Mouse (Mus musculus) midbrain, embryonic 15.5 days (tissue): ENCODE measurements at regions not wholly inside any gene's neighbourhood (a gene's known extent, or its start where the extent isn't known, plus 50 kb on each side); places are given as distances from the start of the nearest gene placed in this dataset.

ENCODE experiments used
- ATAC-seq: fragments of 200-750 bp; cut with Nextera tagmentation; replicated peaks from 2 replicates; pipeline ENCODE4 v1.8.0; 2017; ENCODE audit warnings: moderate TSS enrichment
- H3K27ac ChIP-seq: fragments of 300-500 bp; sonication (generic); 2 replicates; pipeline ENCODE4 v1.5.1; 2015; ENCODE audit warnings: mild to moderate bottlenecking, inconsistent platforms
- H3K27me3 ChIP-seq: fragments of 300-500 bp; sonication (generic); replicated peaks from 2 replicates; pipeline ENCODE4 v1.6.1; 2015; ENCODE audit warnings: inconsistent platforms
- H3K36me3 ChIP-seq: fragments of 300-500 bp; sonication (generic); replicated peaks from 2 replicates; pipeline ENCODE4 v1.6.1; 2015; ENCODE audit warnings: inconsistent platforms
- H3K4me1 ChIP-seq: fragments of 300-500 bp; sonication (generic); 2 replicates; pipeline ENCODE4 v1.6.1; 2015; ENCODE audit warnings: inconsistent platforms
- H3K4me2 ChIP-seq: fragments of 300-500 bp; sonication (generic); 2 replicates; pipeline ENCODE4 v1.6.1; 2015; ENCODE audit warnings: inconsistent platforms, mild to moderate bottlenecking, moderate library complexity
- H3K4me3 ChIP-seq: fragments of 300-500 bp; sonication (generic); 2 replicates; pipeline ENCODE4 v1.5.1; 2015; ENCODE audit warnings: mild to moderate bottlenecking, inconsistent platforms
- H3K9ac ChIP-seq: fragments of 300-500 bp; sonication (generic); 2 replicates; pipeline ENCODE4 v1.6.1; 2015; ENCODE audit warnings: mild to moderate bottlenecking, inconsistent platforms
- H3K9me3 ChIP-seq: fragments of 300-500 bp; sonication (generic); 2 replicates; pipeline ENCODE4 v1.6.1; 2016; ENCODE audit warnings: inconsistent platforms
- WGBS: fragments of 180-500 bp; shearing (Covaris S2); methylation state at CpG from one replicate; pipeline ENCODE4 v1.1.7; 2015; ENCODE audit warnings: mixed read lengths; 5-methylcytosine and 5-hydroxymethylcytosine counted together

GRCm38 (mm10) chr4:56161257-56161594, 578.6 kb upstream of the Gm26657 start:
- no peaks in the 10 kb centered on the region for H3K27me3 ChIP-seq
- WGBS = 22% methylated on average over 3 of the region's 3 CpGs
- H3K4me2 ChIP-seq = no peak overlapping the region
- H3K4me1 ChIP-seq = peaks cover 7% of the 10 kb centered on the region
- H3K9ac ChIP-seq = no peak overlapping the region
- no peaks in the 10 kb centered on the region for H3K9me3 ChIP-seq
- H3K27ac ChIP-seq = no peak overlapping the region
- no peak overlapping the region for H3K4me3 ChIP-seq
- no peaks in the 10 kb centered on the region for H3K36me3 ChIP-seq
- 0 out of 2 replicates have a peak, but pooled peaks have one; percentile 3 for ATAC-seq

GRCm38 (mm10) chr4:56160551-56161256, 579.2 kb upstream of the Gm26657 start:
- Histone ChIP-seq H3K9me3 (no peaks in the 10 kb centered on the region), H3K9ac (no peak overlapping the region), H3K4me3 (no peak overlapping the region), H3K27me3 (no peaks in the 10 kb centered on the region), H3K4me1 (peaks cover 7% of the 10 kb centered on the region), H3K4me2 (no peak overlapping the region), H3K36me3 (no peaks in the 10 kb centered on the region), H3K27ac (peak overlapping the region; percentile 4; the same call in 1 of the 2 replicates)
- peak; percentile 70; the same call in 1 of the 2 replicates for ATAC-seq
- WGBS = 48% methylated on average over 13 of the region's 13 CpGs

GRCm38 (mm10) chr4:56157521-56158065, 582.3 kb upstream of the Gm26657 start:
- Histone ChIP-seq H3K27me3 (no peaks in the 10 kb centered on the region), H3K4me3 (no peak overlapping the region), H3K4me2 (no peak overlapping the region), H3K36me3 (no peaks in the 10 kb centered on the region), H3K9ac (no peak overlapping the region), H3K27ac (no peak overlapping the region), H3K4me1 (peaks cover 7% of the 10 kb centered on the region), H3K9me3 (no peaks in the 10 kb centered on the region)
- ATAC-seq = no peak
- 88% methylated on average over 3 of the region's 3 CpGs for WGBS

GRCm38 (mm10) chr4:56150716-56151115, 589.2 kb upstream of the Gm26657 start:
- Histone ChIP-seq H3K9ac (no peak overlapping the region), H3K4me3 (no peak overlapping the region), H3K9me3 (no peaks in the 10 kb centered on the region), H3K4me2 (no peak overlapping the region), H3K4me1 (no peaks in the 10 kb centered on the region), H3K27me3 (no peaks in the 10 kb centered on the region), H3K36me3 (no peaks in the 10 kb centered on the region), H3K27ac (no peak overlapping the region)
- no peak for ATAC-seq
- 97% methylated on average over 1 of the region's 1 CpGs for WGBS

- Histone ChIP-seq H3K27me3 (no peaks in the 10 kb centered on the region), H3K9ac (no peak overlapping the region), H3K9me3 (no peaks in the 10 kb centered on the region), H3K4me3 (no peak overlapping the region), H3K36me3 (no peaks in the 10 kb centered on the region), H3K4me2 (no peak overlapping the region), H3K27ac (no peak overlapping the region), H3K4me1 (no peaks in the 10 kb centered on the region)
- peak; percentile 42; the same call in 1 of the 2 replicates for ATAC-seq
- 49% methylated on average over 2 of the region's 2 CpGs for WGBS
Measured at GRCm38 (mm10) chr4:56143827-56144226, 596.0 kb upstream of the Gm26657 start.

- no peak for ATAC-seq
- WGBS = 73% methylated on average over 3 of the region's 3 CpGs
- no peaks in the 10 kb centered on the region for H3K27me3 ChIP-seq
- H3K9me3 ChIP-seq = no peaks in the 10 kb centered on the region
- H3K9ac ChIP-seq = no peak overlapping the region
- H3K4me2 ChIP-seq = no peak overlapping the region
- no peak overlapping the region for H3K27ac ChIP-seq
- no peaks in the 10 kb centered on the region for H3K36me3 ChIP-seq
- no peak overlapping the region for H3K4me3 ChIP-seq
- no peaks in the 10 kb centered on the region for H3K4me1 ChIP-seq
Measured at GRCm38 (mm10) chr4:56136837-56137236, 603.0 kb upstream of the Gm26657 start.

- Histone ChIP-seq H3K36me3 (no peaks in the 10 kb centered on the region), H3K9me3 (no peaks in the 10 kb centered on the region), H3K27ac (no peak overlapping the region), H3K4me2 (no peak overlapping the region), H3K4me3 (no peak overlapping the region), H3K27me3 (no peaks in the 10 kb centered on the region), H3K9ac (no peak overlapping the region), H3K4me1 (no peaks in the 10 kb centered on the region)
- ATAC-seq = no peak
- 88% methylated on average over 5 of the region's 5 CpGs for WGBS
Measured at GRCm38 (mm10) chr4:56134350-56134749, 602.1 kb upstream of the Klf4 start.

- H3K4me2 ChIP-seq = no peak overlapping the region
- no peak overlapping the region for H3K27ac ChIP-seq
- no peaks in the 10 kb centered on the region for H3K9me3 ChIP-seq
- no peak overlapping the region for H3K4me3 ChIP-seq
- no peak overlapping the region for H3K9ac ChIP-seq
- H3K4me1 ChIP-seq = no peaks in the 10 kb centered on the region
- peak; percentile 66; the same call in 1 of the 2 replicates for ATAC-seq
- no peaks in the 10 kb centered on the region for H3K36me3 ChIP-seq
- 40% methylated on average over 8 of the region's 8 CpGs for WGBS
- H3K27me3 ChIP-seq = no peaks in the 10 kb centered on the region
Measured at GRCm38 (mm10) chr4:56127730-56128482, 595.6 kb upstream of the Klf4 start.

GRCm38 (mm10) chr4:56124515-56124914, 592.2 kb upstream of the Klf4 start:
- Histone ChIP-seq H3K9me3 (no peaks in the 10 kb centered on the region), H3K4me1 (no peaks in the 10 kb centered on the region), H3K27ac (no peak overlapping the region), H3K4me3 (no peak overlapping the region), H3K4me2 (no peak overlapping the region), H3K36me3 (no peaks in the 10 kb centered on the region), H3K9ac (no peak overlapping the region), H3K27me3 (no peaks in the 10 kb centered on the region)
- no peak for ATAC-seq

GRCm38 (mm10) chr4:56122198-56122597, 589.9 kb upstream of the Klf4 start:
- H3K36me3 ChIP-seq = no peaks in the 10 kb centered on the region
- no peak overlapping the region for H3K27ac ChIP-seq
- no peak overlapping the region for H3K4me3 ChIP-seq
- 94% methylated on average over 5 of the region's 5 CpGs for WGBS
- no peaks in the 10 kb centered on the region for H3K4me1 ChIP-seq
- H3K9me3 ChIP-seq = no peaks in the 10 kb centered on the region
- ATAC-seq = no peak
- no peak overlapping the region for H3K9ac ChIP-seq
- H3K4me2 ChIP-seq = no peak overlapping the region
- H3K27me3 ChIP-seq = no peaks in the 10 kb centered on the region

- Histone ChIP-seq H3K36me3 (no peaks in the 10 kb centered on the region), H3K4me3 (no peak overlapping the region), H3K9me3 (no peaks in the 10 kb centered on the region), H3K4me1 (no peaks in the 10 kb centered on the region), H3K27me3 (no peaks in the 10 kb centered on the region), H3K27ac (no peak overlapping the region), H3K4me2 (no peak overlapping the region), H3K9ac (no peak overlapping the region)
- ATAC-seq = no peak
- WGBS = 87% methylated on average over 5 of the region's 5 CpGs
Measured at GRCm38 (mm10) chr4:56121664-56122063, 589.4 kb upstream of the Klf4 start.

GRCm38 (mm10) chr4:56120357-56120756, 588.1 kb upstream of the Klf4 start:
- 91% methylated on average over 11 of the region's 11 CpGs for WGBS
- Histone ChIP-seq H3K9ac (no peak overlapping the region), H3K27ac (no peak overlapping the region), H3K36me3 (no peaks in the 10 kb centered on the region), H3K4me3 (no peak overlapping the region), H3K4me1 (no peaks in the 10 kb centered on the region), H3K9me3 (no peaks in the 10 kb centered on the region), H3K27me3 (no peaks in the 10 kb centered on the region), H3K4me2 (no peak overlapping the region)
- ATAC-seq = no peak
